Mouse (Mus musculus): ENCODE results near the gene Thumpd1.

Gene Thumpd1

GRCm38 (mm10) chr7:119670395-119670794 lies 50.2 kb downstream of the Thumpd1 start:
- peak; percentile 15 to 40 for DNase-seq

GRCm38 (mm10) chr7:119667893-119668292 lies 52.7 kb downstream of the Thumpd1 start:
- DNase-seq, result peak; percentile 47 to 81

Data from kidney, postnatal 25 days (tissue).